Mouse (Mus musculus) forebrain, embryonic 13.5 days (tissue): ENCODE data around the gene Tekt4. TPM values are rescaled to one million over a fixed set of nuclear protein-coding genes. Genes with fewer than 3 reads are reported as not detected.

Experiments
- polyA plus RNA-seq: library from polyadenylated mRNA; unstranded; fragments of >200 nt; fragmentation: Nextera tagmentation; extraction: Ambion mirVana; gene quantifications from 2 replicates; pipeline ENCODE4 v1.2.1, GENCODE M21; 2015

The Tekt4 gene
- polyA plus RNA-seq, 1 experiment from 2014 or later, result 0.57 TPM

Other genes starting within 250 kb of the Tekt4 start
- gene Gnptg, start 214.5 kb upstream of the Tekt4 start, polyA plus RNA-seq, result 71.9 and 74.8 TPM in 2 replicates
- gene Tsr3, start 214.4 kb upstream of the Tekt4 start, polyA plus RNA-seq, result 63.3 and 64.3 TPM in 2 replicates
- gene Baiap3, start 198.3 kb upstream of the Tekt4 start, polyA plus RNA-seq, result 3.6 and 5.2 TPM in 2 replicates
- gene Ube2i, start 180.0 kb upstream of the Tekt4 start, polyA plus RNA-seq, result 755 and 766 TPM in 2 replicates
- gene Prss34, start 156.2 kb upstream of the Tekt4 start, polyA plus RNA-seq, result not detected in 2 replicates
- not detected in 2 replicates for gene Prss28, start 146.0 kb upstream of the Tekt4 start, polyA plus RNA-seq
- gene Prss29, start 136.0 kb upstream of the Tekt4 start, polyA plus RNA-seq, result not detected in 2 replicates
- gene Tpsab1, start 109.1 kb upstream of the Tekt4 start, polyA plus RNA-seq, result not detected in 2 replicates
- gene Tpsb2, start 88.3 kb upstream of the Tekt4 start, polyA plus RNA-seq, result not detected in 2 replicates
- 0.66 and 1.0 TPM in 2 replicates for gene Tpsg1, start 85.3 kb upstream of the Tekt4 start, polyA plus RNA-seq
- gene Cacna1h, start 20.8 kb upstream of the Tekt4 start, polyA plus RNA-seq, result 7.9 and 9.1 TPM in 2 replicates
- gene Sstr5, start 42.7 kb downstream of the Tekt4 start, polyA plus RNA-seq, result 0.10 and 0.11 TPM in 2 replicates
- 15.3 and 17.5 TPM in 2 replicates for gene Sox8, start 116.1 kb downstream of the Tekt4 start, polyA plus RNA-seq
- 19.7 and 20.9 TPM in 2 replicates for gene Lmf1, start 124.5 kb downstream of the Tekt4 start, polyA plus RNA-seq